Mouse (Mus musculus) limb, embryonic 13.5 days (tissue): ENCODE data around the gene Dusp5. TPM values are rescaled to one million over a fixed set of nuclear protein-coding genes. Genes with fewer than 3 reads are reported as not detected.

Source experiments
- ATAC-seq: fragments of 200-750 bp; cut with Nextera tagmentation; 2 replicates; pipeline ENCODE4 v1.8.0; 2017; ENCODE audit warnings: low read depth, moderate number of reproducible peaks, moderate TSS enrichment; ENCODE audit not compliant: low FRiP score
- H3K27ac ChIP-seq: fragments of 300-500 bp; sonication (generic); 2 replicates; pipeline ENCODE4 v1.5.1; 2015; ENCODE audit warnings: inconsistent platforms, mild to moderate bottlenecking, moderate library complexity
- H3K27me3 ChIP-seq: fragments of 300-500 bp; sonication (generic); 2 replicates; pipeline ENCODE4 v1.6.1; 2015; ENCODE audit warnings: mild to moderate bottlenecking, inconsistent platforms
- H3K36me3 ChIP-seq: fragments of 300-500 bp; sonication (generic); 2 replicates; pipeline ENCODE4 v1.6.1; 2015; ENCODE audit warnings: inconsistent platforms, mild to moderate bottlenecking, moderate library complexity
- H3K4me1 ChIP-seq: fragments of 300-500 bp; sonication (generic); 2 replicates; pipeline ENCODE4 v1.6.1; 2015; ENCODE audit warnings: inconsistent platforms
- H3K4me2 ChIP-seq: fragments of 300-500 bp; sonication (generic); replicated peaks from 2 replicates; pipeline ENCODE4 v1.6.1; 2015; ENCODE audit warnings: inconsistent platforms, mild to moderate bottlenecking, moderate library complexity
- H3K4me3 ChIP-seq: fragments of 300-500 bp; sonication (generic); 2 replicates; pipeline ENCODE4 v1.5.1; 2015; ENCODE audit warnings: moderate library complexity, mild to moderate bottlenecking, inconsistent platforms
- H3K9ac ChIP-seq: fragments of 300-500 bp; sonication (generic); 2 replicates; pipeline ENCODE4 v1.6.1; 2015; ENCODE audit warnings: mild to moderate bottlenecking, inconsistent platforms
- H3K9me3 ChIP-seq: fragments of 300-500 bp; sonication (generic); 2 replicates; pipeline ENCODE4 v1.6.1; 2016; ENCODE audit warnings: inconsistent platforms
- WGBS: fragments of 180-500 bp; shearing (Covaris S2); methylation state at CpG from one replicate; pipeline ENCODE4 v1.1.7; 2015; 5-methylcytosine and 5-hydroxymethylcytosine counted together
- polyA plus RNA-seq: library from polyadenylated mRNA; unstranded; fragments of >200 nt; fragmentation: Nextera tagmentation; extraction: Ambion mirVana; gene quantifications from 2 replicates; pipeline ENCODE4 v1.2.1, GENCODE M21; 2015

The Dusp5 gene
- 2.1 and 2.6 TPM in 2 replicates for polyA plus RNA-seq

GRCm38 (mm10) chr19:53528752-53529454 lies at the start of gene Dusp5:
Dusp5 (plus strand) TSS chr19:53529109.
- no peaks in the 10 kb centered on the region for H3K9me3 ChIP-seq
- H3K4me1 ChIP-seq = peaks cover 26% of the 10 kb centered on the region
- no peak within 1 kb of the TSS for H3K27ac ChIP-seq
- H3K9ac ChIP-seq = peak within 1 kb of the TSS; percentile 72
- peak within 1 kb of the TSS; percentile 89 for H3K4me2 ChIP-seq
- under 1% methylated on average over 84 of the region's 84 CpGs for WGBS
- peak within 1 kb of the TSS; percentile 69 for H3K4me3 ChIP-seq
- peaks cover 27% of the 10 kb centered on the region for H3K27me3 ChIP-seq
- H3K36me3 ChIP-seq = no peaks in the 10 kb centered on the region
- peak; percentile 94 for ATAC-seq

- no peak overlapping the region for H3K4me2 ChIP-seq
- no peaks in the 10 kb centered on the region for H3K4me1 ChIP-seq
- no peak for ATAC-seq
- no peak overlapping the region for H3K27ac ChIP-seq
- no peaks in the 10 kb centered on the region for H3K9me3 ChIP-seq
- no peak overlapping the region for H3K4me3 ChIP-seq
- 81% methylated on average over 8 of the region's 8 CpGs for WGBS
- no peaks in the 10 kb centered on the region for H3K36me3 ChIP-seq
- no peak overlapping the region for H3K9ac ChIP-seq
- H3K27me3 ChIP-seq = no peaks in the 10 kb centered on the region
Measured at GRCm38 (mm10) chr19:53479590-53479989, 49.3 kb upstream of the Dusp5 start.

GRCm38 (mm10) chr19:53482093-53482492 lies 46.8 kb upstream of the Dusp5 start:
- no peaks in the 10 kb centered on the region for H3K9me3 ChIP-seq
- H3K27ac ChIP-seq = no peak overlapping the region
- no peak for ATAC-seq
- no peaks in the 10 kb centered on the region for H3K36me3 ChIP-seq
- no peak overlapping the region for H3K9ac ChIP-seq
- no peaks in the 10 kb centered on the region for H3K27me3 ChIP-seq
- H3K4me3 ChIP-seq = no peak overlapping the region
- WGBS = 80% methylated on average over 6 of the region's 6 CpGs
- H3K4me1 ChIP-seq = no peaks in the 10 kb centered on the region
- H3K4me2 ChIP-seq = no peak overlapping the region

GRCm38 (mm10) chr19:53482527-53482926 lies 46.4 kb upstream of the Dusp5 start:
- WGBS = 76% methylated on average over 5 of the region's 5 CpGs
- Histone ChIP-seq H3K9ac (no peak overlapping the region), H3K4me3 (no peak overlapping the region), H3K9me3 (no peaks in the 10 kb centered on the region), H3K4me1 (no peaks in the 10 kb centered on the region), H3K27me3 (no peaks in the 10 kb centered on the region), H3K36me3 (no peaks in the 10 kb centered on the region), H3K27ac (no peak overlapping the region), H3K4me2 (no peak overlapping the region)
- no peak for ATAC-seq

- 82% methylated on average over 8 of the region's 8 CpGs for WGBS
Measured at GRCm38 (mm10) chr19:53483984-53484383, 44.9 kb upstream of the Dusp5 start.

GRCm38 (mm10) chr19:53484918-53485317 lies 44.0 kb upstream of the Dusp5 start:
- no peak overlapping the region for H3K9ac ChIP-seq
- H3K27me3 ChIP-seq = no peaks in the 10 kb centered on the region
- no peak for ATAC-seq
- 82% methylated on average over 3 of the region's 3 CpGs for WGBS
- H3K36me3 ChIP-seq = no peaks in the 10 kb centered on the region
- no peak overlapping the region for H3K27ac ChIP-seq
- H3K9me3 ChIP-seq = no peaks in the 10 kb centered on the region
- H3K4me3 ChIP-seq = no peak overlapping the region
- H3K4me2 ChIP-seq = no peak overlapping the region
- H3K4me1 ChIP-seq = no peaks in the 10 kb centered on the region

More at GRCm38 (mm10) chr19:53483984-53484383, 44.9 kb upstream of the Dusp5 start:
- Histone ChIP-seq H3K9ac (no peak overlapping the region), H3K27me3 (no peaks in the 10 kb centered on the region), H3K9me3 (no peaks in the 10 kb centered on the region), H3K36me3 (no peaks in the 10 kb centered on the region), H3K4me3 (no peak overlapping the region), H3K27ac (no peak overlapping the region), H3K4me2 (no peak overlapping the region), H3K4me1 (no peaks in the 10 kb centered on the region)
- no peak for ATAC-seq

GRCm38 (mm10) chr19:53489187-53489586 lies 39.7 kb upstream of the Dusp5 start:
- Histone ChIP-seq H3K9ac (no peak overlapping the region), H3K36me3 (no peaks in the 10 kb centered on the region), H3K27me3 (no peaks in the 10 kb centered on the region), H3K4me1 (no peaks in the 10 kb centered on the region), H3K4me3 (no peak overlapping the region), H3K9me3 (no peaks in the 10 kb centered on the region), H3K27ac (no peak overlapping the region), H3K4me2 (no peak overlapping the region)
- WGBS = 85% methylated on average over 12 of the region's 12 CpGs
- ATAC-seq = no peak

GRCm38 (mm10) chr19:53489910-53490309 lies 39.0 kb upstream of the Dusp5 start:
- Histone ChIP-seq H3K4me1 (no peaks in the 10 kb centered on the region), H3K9ac (no peak overlapping the region), H3K27ac (no peak overlapping the region), H3K9me3 (no peaks in the 10 kb centered on the region), H3K36me3 (no peaks in the 10 kb centered on the region), H3K4me2 (no peak overlapping the region), H3K4me3 (no peak overlapping the region), H3K27me3 (no peaks in the 10 kb centered on the region)
- no peak for ATAC-seq
- 86% methylated on average over 1 of the region's 1 CpGs for WGBS

- Histone ChIP-seq H3K4me3 (no peak overlapping the region), H3K36me3 (no peaks in the 10 kb centered on the region), H3K4me2 (no peak overlapping the region), H3K4me1 (no peaks in the 10 kb centered on the region), H3K27ac (no peak overlapping the region), H3K9me3 (no peaks in the 10 kb centered on the region), H3K27me3 (no peaks in the 10 kb centered on the region), H3K9ac (no peak overlapping the region)
- WGBS = 77% methylated on average over 8 of the region's 8 CpGs
- ATAC-seq = no peak
Measured at GRCm38 (mm10) chr19:53490898-53491297, 38.0 kb upstream of the Dusp5 start.

GRCm38 (mm10) chr19:53492528-53492927 lies 36.4 kb upstream of the Dusp5 start:
- no peak overlapping the region for H3K4me2 ChIP-seq
- H3K9ac ChIP-seq = no peak overlapping the region
- no peak overlapping the region for H3K4me3 ChIP-seq
- H3K27ac ChIP-seq = no peak overlapping the region
- WGBS = 70% methylated on average over 4 of the region's 4 CpGs
- no peaks in the 10 kb centered on the region for H3K36me3 ChIP-seq
- ATAC-seq = no peak
- no peaks in the 10 kb centered on the region for H3K9me3 ChIP-seq
- H3K4me1 ChIP-seq = no peaks in the 10 kb centered on the region
- no peaks in the 10 kb centered on the region for H3K27me3 ChIP-seq

GRCm38 (mm10) chr19:53493866-53494265 lies 35.0 kb upstream of the Dusp5 start:
- Histone ChIP-seq H3K4me2 (no peak overlapping the region), H3K27me3 (no peaks in the 10 kb centered on the region), H3K4me3 (no peak overlapping the region), H3K4me1 (no peaks in the 10 kb centered on the region), H3K36me3 (no peaks in the 10 kb centered on the region), H3K9me3 (no peaks in the 10 kb centered on the region), H3K9ac (no peak overlapping the region), H3K27ac (no peak overlapping the region)
- 75% methylated on average over 5 of the region's 5 CpGs for WGBS
- ATAC-seq = no peak

- Histone ChIP-seq H3K36me3 (no peaks in the 10 kb centered on the region), H3K9me3 (no peaks in the 10 kb centered on the region), H3K27me3 (no peaks in the 10 kb centered on the region), H3K9ac (no peak overlapping the region), H3K4me3 (no peak overlapping the region), H3K27ac (no peak overlapping the region), H3K4me1 (peaks cover 4% of the 10 kb centered on the region; the same call in 1 of the 2 replicates), H3K4me2 (no peak overlapping the region)
- no peak for ATAC-seq
- WGBS = 65% methylated on average over 3 of the region's 3 CpGs
Measured at GRCm38 (mm10) chr19:53497910-53498309, 31.0 kb upstream of the Dusp5 start.

GRCm38 (mm10) chr19:53499049-53499448 lies 29.9 kb upstream of the Dusp5 start:
- Histone ChIP-seq H3K4me2 (no peak overlapping the region), H3K9me3 (no peaks in the 10 kb centered on the region), H3K27me3 (no peaks in the 10 kb centered on the region), H3K27ac (no peak overlapping the region), H3K36me3 (no peaks in the 10 kb centered on the region), H3K4me3 (no peak overlapping the region), H3K9ac (no peak overlapping the region), H3K4me1 (peaks cover 5% of the 10 kb centered on the region; the same call in 1 of the 2 replicates)
- no peak for ATAC-seq
- WGBS = 79% methylated on average over 8 of the region's 8 CpGs
